Mouse (Mus musculus): ENCODE data around the gene Acta1.

The Acta1 gene

GRCm38 (mm10) chr8:123883094-123883493 is 11.5 kb downstream of the Acta1 start:
- DNase-seq (ENCODE audit: low read depth, low spot score), result no peak

- no peak for DNase-seq (ENCODE audit: low read depth, low spot score)
Observed at GRCm38 (mm10) chr8:123882412-123882811, 12.1 kb downstream of the Acta1 start.

- no peak for DNase-seq (ENCODE audit: low read depth, low spot score)
Observed at GRCm38 (mm10) chr8:123880821-123881350, 13.7 kb downstream of the Acta1 start.

- no peak for DNase-seq (ENCODE audit: low read depth, low spot score)
Observed at GRCm38 (mm10) chr8:123880271-123880670, 14.3 kb downstream of the Acta1 start.

GRCm38 (mm10) chr8:123877865-123878264 is 16.7 kb downstream of the Acta1 start:
- no peak for DNase-seq (ENCODE audit: low read depth, low spot score)

- DNase-seq (ENCODE audit: low read depth, low spot score), result no peak
Observed at GRCm38 (mm10) chr8:123874324-123874723, 20.2 kb downstream of the Acta1 start.

- DNase-seq (ENCODE audit: low read depth, low spot score), result no peak
Observed at GRCm38 (mm10) chr8:123873364-123873763, 21.2 kb downstream of the Acta1 start.

- no peak for DNase-seq (ENCODE audit: low read depth, low spot score)
Observed at GRCm38 (mm10) chr8:123872048-123872447, 22.5 kb downstream of the Acta1 start.

GRCm38 (mm10) chr8:123866971-123867370 is 27.6 kb downstream of the Acta1 start:
- no peak for DNase-seq (ENCODE audit: low read depth, low spot score)

- no peak for DNase-seq (ENCODE audit: low read depth, low spot score)
Observed at GRCm38 (mm10) chr8:123865786-123866185, 28.8 kb downstream of the Acta1 start.

- no peak for DNase-seq (ENCODE audit: low read depth, low spot score)
Observed at GRCm38 (mm10) chr8:123860386-123860785, 34.2 kb downstream of the Acta1 start.

- no peak for DNase-seq (ENCODE audit: low read depth, low spot score)
Observed at GRCm38 (mm10) chr8:123859648-123860259, 34.8 kb downstream of the Acta1 start, which contains the start of gene Ccsap. Gene Ccsap, minus strand, starts transcription at chr8:123860209.

- peak; percentile 86 for DNase-seq (ENCODE audit: low read depth, low spot score)
Observed at GRCm38 (mm10) chr8:123858941-123859647, 35.5 kb downstream of the Acta1 start.

GRCm38 (mm10) chr8:123858574-123858940 is 36.0 kb downstream of the Acta1 start:
- DNase-seq (ENCODE audit: low read depth, low spot score), result no peak

- no peak for DNase-seq (ENCODE audit: low read depth, low spot score)
Observed at GRCm38 (mm10) chr8:123857361-123857760, 37.2 kb downstream of the Acta1 start.

GRCm38 (mm10) chr8:123854733-123855475 is 39.6 kb downstream of the Acta1 start:
- DNase-seq (ENCODE audit: low read depth, low spot score), result no peak

GRCm38 (mm10) chr8:123854252-123854651 is 40.3 kb downstream of the Acta1 start:
- DNase-seq (ENCODE audit: low read depth, low spot score), result no peak

GRCm38 (mm10) chr8:123851590-123851989 is 43.0 kb downstream of the Acta1 start:
- no peak for DNase-seq (ENCODE audit: low read depth, low spot score)

- no peak for DNase-seq (ENCODE audit: low read depth, low spot score)
Observed at GRCm38 (mm10) chr8:123849352-123849751, 45.2 kb downstream of the Acta1 start.

- no peak for DNase-seq (ENCODE audit: low read depth, low spot score)
Observed at GRCm38 (mm10) chr8:123847546-123847945, 47.0 kb downstream of the Acta1 start.

GRCm38 (mm10) chr8:123846509-123846908 is 48.0 kb downstream of the Acta1 start:
- no peak for DNase-seq (ENCODE audit: low read depth, low spot score)

- no peak for DNase-seq (ENCODE audit: low read depth, low spot score)
Observed at GRCm38 (mm10) chr8:123845991-123846390, 48.6 kb downstream of the Acta1 start.
